Mouse (Mus musculus) E14TG2a.4 (cell line): ENCODE data around the gene Pcsk5.

ENCODE experiments used
- H3K27me3 ChIP-seq: 2 replicates; pipeline ENCODE4 v1.6.1; 2014; ENCODE audit warnings: low read length, control low read depth; ENCODE audit not compliant: insufficient read depth
- H3K36me3 ChIP-seq: 2 replicates; pipeline ENCODE4 v1.6.1; 2014; ENCODE audit warnings: low read length, control low read depth; ENCODE audit not compliant: insufficient read depth
- H3K4me1 ChIP-seq: replicated peaks from 2 replicates; pipeline ENCODE4 v1.6.1; 2014; ENCODE audit warnings: low read depth, low read length, control low read depth
- H3K4me3 ChIP-seq: replicated peaks from 2 replicates; pipeline ENCODE4 v1.5.1; 2014; ENCODE audit warnings: mild to moderate bottlenecking, low read length
- H3K9me3 ChIP-seq: 2 replicates; pipeline ENCODE4 v1.6.1; 2014; ENCODE audit warnings: low read length, control low read depth
- CTCF ChIP-seq: conservative IDR thresholded peaks from 2 replicates; pipeline ENCODE4 v1.5.1; 2014; ENCODE audit warnings: low read length
- NANOG ChIP-seq: IDR thresholded peaks from 2 replicates; pipeline ENCODE4 v1.6.1; 2014; ENCODE audit warnings: borderline replicate concordance, low read length, mixed read lengths
- POU5F1 ChIP-seq: IDR thresholded peaks from 2 replicates; pipeline ENCODE4 v1.6.1; 2014; ENCODE audit warnings: low read length, borderline replicate concordance

Pcsk5 gene

DNA sequence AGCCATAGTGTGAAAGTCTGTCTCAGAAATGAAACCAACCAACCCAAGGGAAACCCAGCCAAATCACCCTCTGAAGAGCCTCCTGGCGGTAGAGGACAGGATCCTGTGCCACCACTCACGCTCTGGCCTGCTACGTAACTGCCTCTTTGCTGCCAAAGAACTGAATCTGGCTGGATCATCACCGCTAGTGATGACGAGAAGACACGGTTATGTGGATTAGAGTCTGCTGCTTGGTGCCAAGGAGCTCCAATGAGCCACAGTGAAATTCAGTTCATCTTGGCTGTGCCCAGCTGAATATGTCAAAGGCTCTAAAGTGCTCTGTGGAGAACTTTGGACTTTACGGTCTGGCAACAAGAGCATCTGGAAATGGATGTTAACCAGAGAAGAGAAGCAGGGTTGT is 282.3 kb downstream of the Pcsk5 start:
- H3K4me3 ChIP-seq: no peak overlapping the region
- no peaks in the 10 kb centered on the region for H3K4me1 ChIP-seq
- no peaks in the 10 kb centered on the region for H3K27me3 ChIP-seq
- no peaks in the 10 kb centered on the region for H3K36me3 ChIP-seq
- H3K9me3 ChIP-seq: no peaks in the 10 kb centered on the region
- TF ChIP-seq CTCF: no peak
- TF ChIP-seq NANOG: no peak
- no peak for TF ChIP-seq POU5F1

DNA sequence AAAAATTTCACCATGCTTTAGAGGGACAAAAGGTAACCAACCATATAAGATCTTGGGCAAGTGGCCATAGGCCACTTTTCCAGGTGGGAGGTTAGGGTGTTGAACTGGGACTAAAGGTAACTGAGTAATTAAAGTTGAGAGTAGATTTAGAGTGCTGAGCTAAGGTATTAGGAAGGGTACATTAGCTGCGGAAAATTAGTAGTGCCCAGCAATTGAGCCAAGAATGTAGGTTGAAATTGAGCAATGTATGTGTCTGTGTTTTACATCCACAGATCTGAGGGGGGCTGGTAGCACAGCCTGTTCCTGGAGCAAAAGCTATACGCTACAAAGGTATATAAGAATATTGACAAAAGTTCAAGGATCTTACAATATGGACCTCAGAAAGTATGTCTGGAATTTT is 282.9 kb downstream of the Pcsk5 start:
- H3K4me1 ChIP-seq: no peaks in the 10 kb centered on the region
- H3K27me3 ChIP-seq: no peaks in the 10 kb centered on the region
- no peak overlapping the region for H3K4me3 ChIP-seq
- no peaks in the 10 kb centered on the region for H3K9me3 ChIP-seq
- H3K36me3 ChIP-seq: no peaks in the 10 kb centered on the region
- no peak for TF ChIP-seq CTCF
- TF ChIP-seq POU5F1: no peak
- TF ChIP-seq NANOG: no peak

DNA sequence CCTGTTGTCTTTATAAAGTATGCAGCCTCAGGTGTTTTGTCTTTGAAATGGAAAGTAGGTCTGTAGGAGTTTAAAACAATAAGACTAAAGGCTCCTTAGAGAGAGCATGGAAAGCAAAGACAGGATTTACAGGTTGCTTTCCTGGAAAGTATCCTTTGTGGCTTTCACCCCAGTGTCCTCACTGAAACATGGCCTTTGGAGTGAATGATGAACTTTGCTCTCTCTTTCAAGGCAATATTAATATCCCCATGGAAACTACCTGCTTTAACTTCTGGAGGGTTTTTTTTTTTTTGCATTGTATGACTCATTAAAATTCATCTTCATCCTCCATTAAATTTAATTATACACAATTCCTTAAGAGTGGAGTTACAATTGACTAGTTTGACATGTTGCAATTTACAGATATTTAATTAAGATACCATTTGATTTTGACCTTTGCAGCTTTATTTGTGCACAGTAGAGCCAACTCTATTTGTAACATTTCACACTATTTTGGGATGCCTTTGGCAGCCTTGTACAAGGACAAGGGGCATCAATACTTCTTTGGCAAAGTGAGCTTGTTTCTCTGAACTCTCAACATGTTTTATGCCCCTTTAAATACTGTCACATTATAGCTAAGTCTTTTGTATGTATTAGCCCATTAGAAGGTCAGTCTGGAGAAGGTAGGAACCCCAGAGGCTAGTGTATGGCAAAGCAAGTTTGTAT is 283.9 kb downstream of the Pcsk5 start:
- TF ChIP-seq POU5F1: no peak
- Histone ChIP-seq H3K4me1 (no peaks in the 10 kb centered on the region), H3K9me3 (no peaks in the 10 kb centered on the region), H3K27me3 (no peaks in the 10 kb centered on the region), H3K36me3 (no peaks in the 10 kb centered on the region), H3K4me3 (no peak overlapping the region)

DNA sequence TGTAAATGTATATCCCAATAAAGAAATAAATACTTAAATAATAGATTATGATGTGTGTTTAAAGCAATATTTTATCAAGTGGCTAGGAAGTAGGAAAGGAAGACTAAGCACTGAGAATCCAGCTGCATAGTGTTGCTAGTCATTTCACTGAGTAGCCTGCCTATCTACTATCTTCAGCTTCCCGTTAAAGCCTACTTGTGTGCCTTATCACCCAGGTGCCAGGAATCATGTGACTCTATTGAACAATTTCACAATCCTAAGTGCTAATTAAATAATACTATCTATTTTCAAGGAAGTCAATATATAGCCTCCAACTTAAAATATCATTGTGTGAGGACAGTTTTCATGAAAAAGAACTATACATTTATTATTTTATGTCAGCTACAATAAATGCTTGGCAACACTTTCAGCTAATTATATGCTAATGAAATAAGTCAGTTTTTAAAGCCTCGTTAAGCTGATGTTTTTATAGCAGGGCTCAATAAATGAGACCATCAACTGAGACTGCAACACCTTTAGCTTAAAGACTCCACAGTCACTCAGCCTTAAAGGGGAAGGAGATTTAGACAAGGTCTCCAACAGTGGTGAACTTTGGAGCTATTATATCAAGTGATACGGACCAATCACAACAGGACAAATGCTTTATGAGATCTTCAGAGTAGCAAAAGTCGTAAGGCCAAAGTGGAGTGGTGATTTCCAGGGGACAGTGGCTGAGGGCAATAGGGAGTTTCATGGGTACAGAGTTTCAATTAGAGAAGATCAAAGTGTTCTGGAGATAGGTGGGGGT is 308.5 kb downstream of the Pcsk5 start:
- H3K27me3 ChIP-seq: no peaks in the 10 kb centered on the region
- no peaks in the 10 kb centered on the region for H3K36me3 ChIP-seq
- no peak overlapping the region for H3K4me3 ChIP-seq
- no peaks in the 10 kb centered on the region for H3K4me1 ChIP-seq
- H3K9me3 ChIP-seq: no peaks in the 10 kb centered on the region
- no peak for TF ChIP-seq POU5F1
- no peak for TF ChIP-seq NANOG
- no peak for TF ChIP-seq CTCF

DNA sequence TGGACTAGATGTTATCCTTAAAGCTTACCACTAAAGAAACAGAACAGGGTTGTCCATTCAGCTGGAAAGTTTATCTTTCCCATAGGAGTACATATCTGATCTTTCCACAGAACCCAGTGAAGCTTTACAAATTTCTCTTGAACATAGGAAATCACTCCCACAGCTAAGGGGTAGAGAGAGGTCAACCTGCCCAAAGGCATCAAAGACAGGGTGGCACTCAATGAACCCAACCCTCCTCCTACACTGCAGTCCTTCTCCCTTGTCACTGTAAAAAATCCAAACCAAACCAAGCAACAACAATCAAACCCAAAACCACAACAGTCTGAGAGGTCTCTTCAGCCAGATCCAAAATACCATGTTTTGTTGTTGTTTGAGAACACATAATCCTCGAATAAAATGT is 311.9 kb downstream of the Pcsk5 start:
- no peak for TF ChIP-seq NANOG
- no peak for TF ChIP-seq CTCF
- no peak for TF ChIP-seq POU5F1
- H3K27me3 ChIP-seq: no peaks in the 10 kb centered on the region
- no peaks in the 10 kb centered on the region for H3K9me3 ChIP-seq
- H3K4me1 ChIP-seq: no peaks in the 10 kb centered on the region
- H3K36me3 ChIP-seq: no peaks in the 10 kb centered on the region
- H3K4me3 ChIP-seq: no peak overlapping the region

DNA sequence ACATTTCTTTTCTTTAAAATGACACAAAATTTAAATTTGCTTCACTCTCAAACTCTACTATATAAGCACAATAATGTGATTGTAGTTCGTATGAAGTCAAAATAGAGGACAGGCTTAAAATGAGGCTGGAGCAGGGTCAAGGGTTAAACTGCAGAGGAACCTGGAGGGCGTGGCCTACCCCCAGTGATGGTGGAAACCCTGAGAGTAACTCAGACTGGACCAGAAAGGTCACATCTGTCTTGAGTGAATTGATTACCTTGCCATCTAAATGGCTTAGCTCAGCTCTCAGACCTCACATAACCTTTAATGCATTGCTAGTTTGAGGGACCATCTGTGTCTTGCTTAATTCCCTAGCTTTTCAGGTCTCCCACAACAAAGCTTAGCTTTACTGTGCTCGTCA is 323.0 kb downstream of the Pcsk5 start:
- Histone ChIP-seq H3K9me3 (no peaks in the 10 kb centered on the region), H3K27me3 (no peaks in the 10 kb centered on the region), H3K4me1 (peaks cover 9% of the 10 kb centered on the region), H3K4me3 (no peak overlapping the region), H3K36me3 (no peaks in the 10 kb centered on the region)
- no peak for TF ChIP-seq CTCF
- TF ChIP-seq NANOG: no peak
- no peak for TF ChIP-seq POU5F1

DNA sequence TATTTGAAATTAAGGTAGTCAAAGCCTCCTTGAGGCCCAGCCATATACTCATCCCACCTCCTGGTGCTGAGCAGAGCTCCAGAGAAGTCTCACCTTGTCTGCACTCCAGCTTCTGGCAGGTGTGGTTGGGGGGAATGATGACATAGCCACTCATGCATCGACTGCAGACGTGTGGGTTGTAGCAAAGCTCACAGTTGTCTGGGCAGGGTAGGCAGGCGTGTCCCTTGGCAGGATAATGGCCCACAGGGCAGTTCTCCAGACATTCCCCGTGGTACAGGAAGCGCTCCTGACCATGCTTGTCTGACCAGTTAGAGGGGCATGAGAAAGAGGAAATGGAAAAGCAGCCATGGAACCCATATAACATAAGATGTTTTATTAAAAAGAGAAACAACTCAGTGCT is 326.1 kb downstream of the Pcsk5 start:
- H3K27me3 ChIP-seq: no peaks in the 10 kb centered on the region
- H3K36me3 ChIP-seq: no peaks in the 10 kb centered on the region
- no peaks in the 10 kb centered on the region for H3K9me3 ChIP-seq
- TF ChIP-seq NANOG (no peak), POU5F1 (no peak), CTCF (no peak)
- peaks cover 9% of the 10 kb centered on the region for H3K4me1 ChIP-seq
- no peak overlapping the region for H3K4me3 ChIP-seq

DNA sequence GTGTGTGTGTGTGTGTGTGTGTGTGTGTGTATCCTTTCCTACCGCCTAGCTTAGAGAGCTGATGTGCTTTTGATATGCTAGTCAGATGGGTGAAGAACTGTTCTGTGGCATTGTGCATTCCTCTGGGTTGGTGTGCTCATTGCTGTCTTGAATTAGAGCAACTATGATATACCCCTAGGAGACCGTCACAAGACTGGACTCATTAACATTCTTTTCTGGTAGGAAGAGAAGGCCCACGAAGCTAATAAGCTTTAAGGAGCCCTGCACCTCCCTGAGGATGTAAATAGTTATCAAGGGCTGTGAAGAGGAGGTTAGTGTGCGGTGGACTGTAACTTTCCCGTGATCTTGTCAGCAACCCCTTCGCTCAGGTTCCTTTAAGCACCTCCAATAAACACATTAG is 333.2 kb downstream of the Pcsk5 start:
- Histone ChIP-seq H3K4me1 (no peaks in the 10 kb centered on the region), H3K36me3 (no peaks in the 10 kb centered on the region), H3K27me3 (no peaks in the 10 kb centered on the region), H3K4me3 (no peak overlapping the region), H3K9me3 (0 out of 2 replicates have a peak, but pooled peaks cover 5% of the 10 kb centered on the region)
- no peak for TF ChIP-seq POU5F1
